Mouse (Mus musculus) neural tube, embryonic 13.5 days (tissue): ENCODE data around the gene Gpm6b. TPM values are rescaled to one million over a fixed set of nuclear protein-coding genes. Genes with fewer than 3 reads are reported as not detected.
A peak's percentile ranks its signal among the peaks of the same experiment; 100 is the strongest.

Experiments
- ATAC-seq: fragments of 200-750 bp; cut with Nextera tagmentation; 2 replicates; pipeline ENCODE4 v1.8.0; 2017; ENCODE audit warnings: low read depth, mild to moderate bottlenecking, moderate TSS enrichment, moderate library complexity
- H3K27ac ChIP-seq: fragments of 300-500 bp; sonication (generic); replicated peaks from 2 replicates; pipeline ENCODE4 v1.5.1; 2015; ENCODE audit warnings: moderate library complexity, mild to moderate bottlenecking, inconsistent platforms
- H3K27me3 ChIP-seq: fragments of 300-500 bp; sonication (generic); 2 replicates; pipeline ENCODE4 v1.6.1; 2015; ENCODE audit warnings: mild to moderate bottlenecking, inconsistent platforms
- H3K36me3 ChIP-seq: fragments of 300-500 bp; sonication (generic); 2 replicates; pipeline ENCODE4 v1.6.1; 2015; ENCODE audit warnings: mild to moderate bottlenecking, inconsistent platforms
- H3K4me1 ChIP-seq: fragments of 300-500 bp; sonication (generic); replicated peaks from 2 replicates; pipeline ENCODE4 v1.6.1; 2015; ENCODE audit warnings: inconsistent platforms
- H3K4me2 ChIP-seq: fragments of 300-500 bp; sonication (generic); 2 replicates; pipeline ENCODE4 v1.6.1; 2015; ENCODE audit warnings: inconsistent platforms, mild to moderate bottlenecking, moderate library complexity
- H3K4me3 ChIP-seq: fragments of 300-500 bp; sonication (generic); 2 replicates; pipeline ENCODE4 v1.5.1; 2015; ENCODE audit warnings: mild to moderate bottlenecking, inconsistent platforms
- H3K9ac ChIP-seq: fragments of 300-500 bp; sonication (generic); 2 replicates; pipeline ENCODE4 v1.6.1; 2015; ENCODE audit warnings: moderate library complexity, mild to moderate bottlenecking, inconsistent platforms
- H3K9me3 ChIP-seq: fragments of 300-500 bp; sonication (generic); 2 replicates; pipeline ENCODE4 v1.6.1; 2016; ENCODE audit warnings: inconsistent platforms
- WGBS: fragments of 180-500 bp; shearing (Covaris S2); methylation state at CpG from one replicate; pipeline ENCODE4 v1.1.7; 2015; 5-methylcytosine and 5-hydroxymethylcytosine counted together
- polyA plus RNA-seq: library from polyadenylated mRNA; unstranded; fragments of >200 nt; fragmentation: Nextera tagmentation; extraction: Ambion mirVana; gene quantifications from 2 replicates; pipeline ENCODE4 v1.2.1, GENCODE M21; 2015

Gene Gpm6b
- polyA plus RNA-seq, 1 experiment from 2014 or later = 226 TPM

DNA sequence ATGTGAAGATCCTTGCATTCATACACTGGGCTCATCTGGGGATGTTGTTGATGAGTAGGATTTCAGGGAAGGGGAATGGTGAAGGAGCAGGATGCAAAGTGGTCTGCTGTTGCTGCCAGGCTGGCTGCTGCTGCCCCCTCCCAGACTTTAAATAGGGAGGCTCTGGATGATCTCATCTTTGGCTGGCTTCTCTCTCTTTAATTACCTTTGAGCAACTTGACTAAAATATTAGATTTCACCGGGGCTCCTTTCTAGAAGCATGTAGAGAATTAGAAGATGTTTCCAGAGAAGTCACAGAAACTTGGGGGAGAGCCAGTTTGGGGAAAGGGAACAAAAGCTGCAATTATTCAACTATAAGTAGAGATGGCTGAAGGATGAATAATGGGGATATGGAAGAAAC, 76.5 kb downstream of the Gpm6b start:
- no peaks in the 10 kb centered on the region for H3K36me3 ChIP-seq
- 59% methylated on average over 1 of the region's 1 CpGs for WGBS
- H3K27me3 ChIP-seq = peaks cover 25% of the 10 kb centered on the region
- ATAC-seq = no peak
- H3K27ac ChIP-seq = peak overlapping the region; percentile 23
- no peak overlapping the region for H3K9ac ChIP-seq
- no peak overlapping the region for H3K4me3 ChIP-seq
- H3K4me1 ChIP-seq = peaks cover 23% of the 10 kb centered on the region
- H3K9me3 ChIP-seq = no peaks in the 10 kb centered on the region
- no peak overlapping the region for H3K4me2 ChIP-seq

DNA sequence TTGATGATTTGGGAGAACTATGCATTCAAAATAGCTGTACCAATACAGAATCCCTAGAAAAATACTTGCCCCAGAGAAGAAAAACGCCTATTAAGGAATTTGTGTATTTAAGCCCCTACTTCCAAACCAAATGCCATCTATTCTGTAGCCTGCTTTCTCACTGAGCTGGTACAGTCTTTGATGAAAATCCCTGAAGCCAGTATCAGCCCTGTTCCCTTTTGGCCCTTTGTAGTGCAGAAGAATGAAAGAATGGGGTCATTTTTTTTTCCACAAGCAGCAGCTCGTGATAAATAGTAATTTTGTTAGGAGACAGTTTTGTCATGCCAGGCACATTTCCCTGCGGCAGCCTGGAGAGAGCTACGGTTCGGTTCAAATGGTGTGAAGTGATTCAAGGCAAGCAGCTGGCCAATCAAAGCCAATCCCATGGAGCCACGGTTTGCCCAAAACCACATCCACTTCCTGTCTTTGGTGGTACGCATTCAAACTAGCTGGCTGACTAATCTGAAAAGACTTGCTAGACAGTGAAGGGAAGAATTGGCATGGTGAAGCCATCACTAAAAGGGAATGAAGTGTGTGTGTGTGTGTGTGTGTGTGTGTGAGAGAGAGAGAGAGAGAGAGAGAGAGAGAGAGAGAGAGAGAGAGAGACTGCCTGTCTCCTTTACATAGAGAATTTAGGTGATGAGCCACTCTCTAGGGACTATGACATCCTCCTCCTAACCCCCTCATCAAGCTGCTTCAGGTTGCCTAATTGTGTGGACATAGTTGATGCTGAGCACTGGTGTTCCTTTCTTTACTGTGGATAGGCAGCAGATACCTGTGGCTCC, 78.1 kb downstream of the Gpm6b start:
- Histone ChIP-seq H3K4me3 (no peak overlapping the region), H3K9me3 (no peaks in the 10 kb centered on the region), H3K27ac (peak overlapping the region; percentile 65), H3K36me3 (no peaks in the 10 kb centered on the region), H3K4me2 (no peak overlapping the region), H3K9ac (no peak overlapping the region), H3K4me1 (peaks cover 23% of the 10 kb centered on the region), H3K27me3 (peaks cover 29% of the 10 kb centered on the region)
- 0 out of 2 replicates have a peak, but pooled peaks have one; percentile 61 for ATAC-seq
- WGBS = 39% methylated on average over 7 of the region's 7 CpGs

DNA sequence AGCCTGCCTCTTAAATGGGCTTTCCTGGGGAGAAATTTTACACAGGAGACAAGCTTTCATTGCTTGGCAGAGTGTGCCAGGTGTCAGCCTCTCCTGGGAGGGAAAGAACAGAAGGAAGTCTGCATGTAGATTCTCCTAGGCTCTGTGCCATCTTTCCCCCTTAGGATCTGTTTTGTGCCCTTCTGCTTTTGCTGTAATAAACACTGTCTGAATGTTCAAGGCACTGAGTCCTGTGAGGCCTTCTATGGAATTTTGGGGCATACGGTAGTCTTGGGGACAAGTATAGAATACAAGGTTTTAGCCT, 78.6 kb downstream of the Gpm6b start:
- Histone ChIP-seq H3K4me1 (peaks cover 23% of the 10 kb centered on the region), H3K4me2 (no peak overlapping the region), H3K27me3 (peaks cover 29% of the 10 kb centered on the region), H3K9ac (no peak overlapping the region), H3K9me3 (no peaks in the 10 kb centered on the region), H3K36me3 (no peaks in the 10 kb centered on the region), H3K27ac (peak overlapping the region; percentile 65), H3K4me3 (no peak overlapping the region)
- WGBS = 64% methylated on average over 1 of the region's 1 CpGs
- ATAC-seq = no peak

DNA sequence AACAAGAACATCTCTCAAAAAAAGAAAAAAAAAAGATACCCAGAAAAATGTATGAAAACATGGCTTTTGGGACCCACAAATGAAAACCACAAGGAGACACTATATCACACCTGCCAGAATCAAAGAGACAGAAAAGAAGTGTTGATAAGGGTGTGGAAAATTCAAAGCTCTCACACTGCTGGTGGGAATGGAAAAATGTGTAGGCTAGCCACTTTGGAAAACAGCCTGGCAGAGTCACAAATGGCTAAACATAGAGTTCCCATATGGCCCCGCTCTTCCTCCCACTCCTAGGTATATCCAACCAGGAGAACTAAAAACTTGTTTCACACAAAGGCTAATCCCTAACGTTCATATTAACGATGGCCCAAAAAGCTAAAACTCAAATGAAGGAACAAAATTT, 84.5 kb downstream of the Gpm6b start:
- WGBS = 95% methylated on average over 3 of the region's 3 CpGs
- no peak overlapping the region for H3K4me2 ChIP-seq
- H3K36me3 ChIP-seq = no peaks in the 10 kb centered on the region
- H3K4me3 ChIP-seq = no peak overlapping the region
- no peak for ATAC-seq
- H3K9me3 ChIP-seq = no peaks in the 10 kb centered on the region
- no peak overlapping the region for H3K9ac ChIP-seq
- peaks cover 10% of the 10 kb centered on the region for H3K4me1 ChIP-seq
- H3K27me3 ChIP-seq = peaks cover 11% of the 10 kb centered on the region
- H3K27ac ChIP-seq = no peak overlapping the region

DNA sequence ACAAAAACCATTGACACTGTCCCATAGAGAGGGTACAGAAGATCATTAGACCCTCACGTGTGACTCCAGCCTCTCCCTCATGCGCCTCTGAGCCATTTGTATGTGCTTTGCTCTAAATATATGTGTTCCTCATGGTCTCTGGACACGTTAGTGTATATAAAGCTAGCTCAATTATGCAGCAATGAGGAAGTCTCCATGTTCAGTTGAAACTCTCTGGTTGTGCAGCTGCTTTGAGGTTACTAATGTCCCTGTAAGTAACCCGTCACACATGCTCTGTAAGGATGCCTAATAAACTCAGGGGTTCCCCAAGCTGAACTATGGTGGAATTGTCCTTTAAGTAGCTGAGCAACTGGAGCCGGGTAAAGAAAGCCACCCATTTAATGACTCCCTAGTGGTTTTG, 88.9 kb downstream of the Gpm6b start:
- 39% methylated on average over 5 of the region's 5 CpGs for WGBS
- peak overlapping the region; percentile 86 for H3K27ac ChIP-seq
- no peak overlapping the region for H3K4me2 ChIP-seq
- H3K9me3 ChIP-seq = no peaks in the 10 kb centered on the region
- no peak for ATAC-seq
- peaks cover 11% of the 10 kb centered on the region for H3K27me3 ChIP-seq
- peaks cover 20% of the 10 kb centered on the region for H3K4me1 ChIP-seq
- no peaks in the 10 kb centered on the region for H3K36me3 ChIP-seq
- no peak overlapping the region for H3K9ac ChIP-seq
- H3K4me3 ChIP-seq = no peak overlapping the region

DNA sequence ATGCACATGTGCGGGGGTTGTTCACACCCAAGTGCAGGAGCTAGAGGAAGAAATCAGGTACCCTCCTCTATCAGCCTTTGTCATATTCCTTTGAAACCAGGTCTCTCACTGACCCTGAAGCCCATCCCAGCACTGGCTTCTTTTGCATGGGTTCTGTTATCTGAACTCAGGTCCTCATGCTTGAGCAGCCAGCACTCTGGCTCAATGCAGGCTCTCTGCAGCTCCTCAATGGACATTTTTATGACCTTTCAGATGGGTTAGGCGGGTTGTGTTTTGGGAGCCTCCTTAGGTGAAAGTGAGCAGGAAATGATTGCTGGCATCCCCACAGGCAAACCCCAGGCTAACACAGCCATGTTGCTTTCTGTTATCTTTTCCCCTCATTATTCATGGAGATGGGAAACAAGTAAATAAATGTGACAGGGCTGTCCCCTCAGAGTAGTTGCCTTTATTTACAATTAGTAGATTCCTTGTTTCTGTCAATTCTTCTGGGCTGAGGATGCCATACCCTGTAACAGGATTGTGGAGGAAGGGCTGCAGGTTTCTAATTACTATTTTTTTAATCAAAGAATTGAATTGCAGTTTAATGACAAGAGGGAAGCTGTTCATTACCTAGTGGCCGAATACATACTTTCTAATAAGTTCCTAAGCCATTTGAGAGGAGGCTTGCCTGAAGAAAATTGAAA, 89.6 kb downstream of the Gpm6b start:
- Histone ChIP-seq H3K9me3 (no peaks in the 10 kb centered on the region), H3K9ac (no peak overlapping the region), H3K4me2 (peak overlapping the region; percentile 33; the same call in 1 of the 2 replicates), H3K27me3 (peaks cover 11% of the 10 kb centered on the region), H3K4me1 (peaks cover 20% of the 10 kb centered on the region), H3K27ac (peak overlapping the region; percentile 86), H3K36me3 (no peaks in the 10 kb centered on the region), H3K4me3 (no peak overlapping the region)
- ATAC-seq = peak; percentile 40; the same call in 1 of the 2 replicates
- 51% methylated on average over 3 of the region's 3 CpGs for whole genome bisulfite sequencing

DNA sequence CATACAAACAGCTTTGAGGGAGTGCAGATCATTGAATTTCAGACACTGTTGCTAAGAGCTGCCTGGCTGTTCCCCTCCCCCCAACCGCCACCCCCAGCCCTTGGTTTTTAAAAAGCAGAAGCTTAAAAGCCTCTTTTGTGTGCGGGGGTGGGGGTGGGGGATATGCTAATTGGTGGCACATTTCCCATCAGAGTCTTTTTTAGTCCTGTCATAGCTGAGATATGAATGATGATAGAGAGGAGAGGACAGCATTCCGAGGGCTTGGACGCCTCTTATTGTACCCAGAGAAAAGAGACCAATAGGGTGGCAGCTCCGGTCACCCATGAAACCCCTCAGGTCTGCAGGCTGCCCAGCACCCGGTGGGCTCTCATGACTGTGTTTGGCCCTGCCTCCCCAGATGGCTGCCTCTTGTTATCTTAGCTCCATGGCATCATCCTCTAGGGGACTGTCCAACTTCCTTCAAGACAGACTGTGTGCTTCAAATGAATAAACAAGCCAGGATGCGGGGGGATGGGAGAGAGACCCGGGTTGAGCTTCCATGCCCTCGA, 90.3 kb downstream of the Gpm6b start:
- Histone ChIP-seq H3K4me3 (no peak overlapping the region), H3K9ac (no peak overlapping the region), H3K36me3 (no peaks in the 10 kb centered on the region), H3K4me1 (peaks cover 20% of the 10 kb centered on the region), H3K27ac (peak overlapping the region; percentile 86), H3K27me3 (peaks cover 11% of the 10 kb centered on the region), H3K4me2 (peak overlapping the region; percentile 33), H3K9me3 (no peaks in the 10 kb centered on the region)
- WGBS = 15% methylated on average over 9 of the region's 9 CpGs
- ATAC-seq = peak; percentile 87

DNA sequence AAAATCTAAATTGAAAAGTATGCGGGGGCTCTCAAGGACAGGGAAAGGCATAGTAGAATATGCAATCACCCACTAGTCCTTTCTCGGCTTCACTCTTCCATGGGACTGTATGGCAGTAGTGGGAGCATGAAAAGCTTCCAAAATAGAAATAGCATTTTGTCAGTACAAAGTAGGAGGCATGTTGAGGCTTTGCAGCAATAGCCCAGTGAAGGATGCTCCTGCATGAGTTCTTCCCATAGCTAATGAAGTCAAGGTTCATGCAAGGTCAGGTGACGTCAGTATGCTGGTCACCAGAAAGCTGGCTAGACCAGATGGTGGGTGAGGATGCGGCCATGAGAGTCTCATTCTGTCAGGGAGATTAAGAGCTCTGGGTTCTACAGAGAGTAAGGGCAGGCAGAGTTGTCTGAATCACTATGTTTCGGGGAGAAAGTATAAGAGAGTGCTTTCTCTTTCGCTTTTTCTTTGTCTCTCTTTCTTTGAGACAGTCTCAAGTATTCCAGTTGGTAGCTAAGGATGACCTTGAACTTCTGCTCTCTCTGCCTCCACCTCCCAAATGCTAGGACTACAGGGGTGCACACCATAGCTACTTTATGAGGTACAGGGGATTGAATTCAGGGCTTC, 95.9 kb downstream of the Gpm6b start:
- Histone ChIP-seq H3K27ac (no peak overlapping the region), H3K9me3 (no peaks in the 10 kb centered on the region), H3K4me1 (no peaks in the 10 kb centered on the region; the same call in 1 of the 2 replicates), H3K4me2 (no peak overlapping the region), H3K9ac (no peak overlapping the region), H3K27me3 (peaks cover 23% of the 10 kb centered on the region; the same call in 1 of the 2 replicates), H3K4me3 (no peak overlapping the region), H3K36me3 (no peaks in the 10 kb centered on the region)
- no peak for ATAC-seq
- 82% methylated on average over 6 of the region's 6 CpGs for WGBS

DNA sequence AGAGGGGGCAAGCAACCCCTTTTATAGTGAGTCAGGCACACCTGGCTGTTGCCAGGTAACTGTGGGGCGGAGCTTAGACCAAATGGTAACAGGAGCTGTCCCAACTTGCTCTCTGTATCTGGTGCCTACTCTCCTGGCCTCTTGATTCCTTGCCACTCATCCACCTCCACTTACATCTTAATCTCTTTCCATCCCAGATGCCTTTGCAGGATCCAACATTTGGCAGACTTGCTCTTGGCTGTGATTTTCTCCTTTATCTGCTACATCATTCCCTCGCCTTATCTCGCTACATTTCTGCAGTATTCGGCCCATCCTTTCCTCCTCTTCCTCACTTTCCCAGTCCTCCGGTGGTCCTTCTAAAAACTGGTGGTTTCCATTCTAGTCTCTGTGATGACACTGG, 99.6 kb downstream of the Gpm6b start:
- no peak overlapping the region for H3K9ac ChIP-seq
- no peak overlapping the region for H3K4me2 ChIP-seq
- H3K27ac ChIP-seq = no peak overlapping the region
- H3K4me3 ChIP-seq = no peak overlapping the region
- H3K27me3 ChIP-seq = peaks cover 28% of the 10 kb centered on the region
- 92% methylated on average over 5 of the region's 5 CpGs for WGBS
- no peaks in the 10 kb centered on the region for H3K36me3 ChIP-seq
- no peaks in the 10 kb centered on the region for H3K4me1 ChIP-seq
- no peaks in the 10 kb centered on the region for H3K9me3 ChIP-seq
- no peak for ATAC-seq

DNA sequence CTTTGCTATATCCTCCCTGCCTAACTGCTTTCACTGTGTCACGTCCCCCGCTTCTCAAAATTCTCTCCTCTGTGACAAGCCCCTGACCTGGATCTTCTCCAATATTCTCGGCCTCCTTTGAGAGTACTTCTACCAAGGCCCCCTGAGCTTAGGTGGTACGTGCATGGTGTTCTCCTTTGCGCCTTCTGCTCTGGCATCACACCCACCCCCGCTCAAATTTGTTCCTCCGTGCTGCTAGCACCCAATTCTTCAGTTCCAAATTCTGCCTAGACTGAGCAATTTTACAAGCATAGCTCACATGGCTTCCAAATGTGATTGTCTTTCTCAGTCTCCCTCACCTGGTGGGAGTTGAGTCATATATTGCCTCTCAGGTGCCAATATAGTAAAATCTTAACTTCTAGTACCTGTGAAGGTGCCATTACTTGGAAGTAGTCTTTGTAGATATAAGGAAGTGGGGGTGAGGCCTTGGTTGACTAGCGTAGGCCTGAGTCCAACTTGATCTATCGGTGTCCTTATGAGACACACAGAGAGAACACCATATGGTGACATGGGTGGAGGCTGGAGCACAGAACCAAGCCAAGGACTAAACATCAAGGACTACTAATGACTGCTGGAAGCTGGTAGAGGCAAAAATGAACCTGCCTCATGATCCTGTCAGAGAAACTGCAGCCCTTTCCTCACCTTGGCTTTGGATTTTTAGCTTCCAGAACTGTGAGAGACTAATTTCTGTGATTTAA, 100.2 kb downstream of the Gpm6b start:
- Histone ChIP-seq H3K27me3 (peaks cover 28% of the 10 kb centered on the region), H3K9ac (no peak overlapping the region), H3K4me3 (no peak overlapping the region), H3K4me2 (no peak overlapping the region), H3K27ac (no peak overlapping the region), H3K4me1 (no peaks in the 10 kb centered on the region), H3K9me3 (no peaks in the 10 kb centered on the region), H3K36me3 (no peaks in the 10 kb centered on the region)
- 91% methylated on average over 9 of the region's 9 CpGs for WGBS
- ATAC-seq = no peak

DNA sequence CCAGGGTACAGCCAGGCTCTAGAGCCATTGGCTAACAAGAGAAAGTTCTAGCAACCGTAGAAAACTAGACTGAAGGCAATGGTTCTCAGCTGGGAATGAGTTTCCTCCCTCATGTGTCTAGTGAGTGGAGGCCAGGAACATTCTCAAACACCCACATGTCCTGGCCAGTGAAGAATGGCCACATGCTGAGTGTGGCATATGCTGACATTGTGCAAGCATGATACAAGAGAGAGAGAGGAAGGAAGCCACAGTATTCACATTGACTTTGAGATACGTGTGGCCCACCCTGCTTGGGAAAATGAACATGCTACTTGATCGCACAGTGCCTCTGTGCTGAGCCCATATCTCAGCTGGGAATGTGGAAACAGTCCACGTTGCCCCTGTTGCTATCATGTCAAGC, 101.2 kb downstream of the Gpm6b start:
- H3K9me3 ChIP-seq = no peaks in the 10 kb centered on the region
- no peak overlapping the region for H3K4me3 ChIP-seq
- no peak for ATAC-seq
- no peak overlapping the region for H3K27ac ChIP-seq
- no peaks in the 10 kb centered on the region for H3K4me1 ChIP-seq
- no peaks in the 10 kb centered on the region for H3K36me3 ChIP-seq
- WGBS = 89% methylated on average over 4 of the region's 4 CpGs
- peaks cover 24% of the 10 kb centered on the region for H3K27me3 ChIP-seq
- H3K4me2 ChIP-seq = no peak overlapping the region
- H3K9ac ChIP-seq = no peak overlapping the region
